Mouse (Mus musculus) gastrocnemius, adult 8-10 months (tissue): ENCODE results near the gene Mtch2. TPM values are rescaled to one million over a fixed set of nuclear protein-coding genes. Genes with fewer than 3 reads are reported as not detected.
"Not testable (repeated sequence)": the region's sequence is repeated elsewhere in the genome, so short reads cannot be mapped to it uniquely, and the experiment has no call there.

Source experiments
- DNase-seq, 2 experiments: peaks; one replicate each; pipeline ENCODE4 v3.0.0; 2022; ENCODE audit warnings: low spot score in 2 of 2
- total RNA-seq, 4 experiments: library from RNA; stranded (reverse); gene quantifications; 2 replicates each; pipeline ENCODE4 v1.2.4; 2022

Mtch2 gene
- 100 to 1,000 TPM; 151 to 157 (median 154) TPM for total RNA-seq

GRCm38 (mm10) chr2:90846955-90847680 lies at the start of gene Mtch2:
Gene Mtch2, plus strand, starts transcription at chr2:90847155.
- DNase-seq = peak; percentile 97 to 99

- DNase-seq = no peak
Observed at GRCm38 (mm10) chr2:90808241-90809126, 38.5 kb upstream of the Mtch2 start.

DNA sequence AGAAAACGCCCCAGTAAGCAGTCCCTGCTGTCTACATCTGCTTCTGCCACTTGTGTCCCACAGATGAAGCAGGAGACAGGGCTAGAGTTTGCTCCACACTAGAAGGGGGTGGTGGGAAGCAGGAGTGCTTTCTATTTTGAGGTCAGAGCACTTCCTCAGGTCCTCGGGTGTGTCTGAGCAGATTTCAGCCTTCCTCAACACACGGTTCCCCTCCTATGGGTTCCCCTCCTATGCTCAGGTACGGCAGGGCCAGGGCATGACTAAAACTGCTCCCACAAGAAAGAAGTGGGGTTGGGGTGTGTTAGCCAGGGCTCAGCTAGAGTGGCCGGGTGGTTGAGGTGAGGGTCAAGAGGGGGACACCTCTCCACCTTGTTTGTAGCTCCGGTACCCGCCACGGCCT lies 36.2 kb upstream of the Mtch2 start:
- no peak for DNase-seq

GRCm38 (mm10) chr2:90815266-90815665 lies 31.7 kb upstream of the Mtch2 start:
- DNase-seq = no peak

DNA sequence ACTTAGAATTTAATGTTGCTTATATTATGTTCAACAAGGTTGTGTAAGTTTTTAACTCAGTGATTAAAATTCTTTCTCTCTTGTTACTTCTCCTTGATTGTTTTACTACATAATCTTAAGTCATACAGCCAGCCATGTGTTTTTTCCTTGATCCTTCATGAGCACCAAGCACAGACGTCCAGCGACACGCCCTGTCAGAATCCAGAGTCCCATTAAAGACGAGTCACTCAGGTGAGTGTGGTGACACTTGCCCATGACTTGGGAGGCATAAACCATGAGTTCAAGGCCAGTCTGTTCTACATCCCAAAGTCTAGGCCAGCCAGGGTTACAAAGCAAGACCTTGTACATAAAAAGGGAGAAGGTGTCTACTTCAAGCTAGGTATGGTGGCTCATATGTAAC lies 30.8 kb upstream of the Mtch2 start:
- no peak for DNase-seq

DNA sequence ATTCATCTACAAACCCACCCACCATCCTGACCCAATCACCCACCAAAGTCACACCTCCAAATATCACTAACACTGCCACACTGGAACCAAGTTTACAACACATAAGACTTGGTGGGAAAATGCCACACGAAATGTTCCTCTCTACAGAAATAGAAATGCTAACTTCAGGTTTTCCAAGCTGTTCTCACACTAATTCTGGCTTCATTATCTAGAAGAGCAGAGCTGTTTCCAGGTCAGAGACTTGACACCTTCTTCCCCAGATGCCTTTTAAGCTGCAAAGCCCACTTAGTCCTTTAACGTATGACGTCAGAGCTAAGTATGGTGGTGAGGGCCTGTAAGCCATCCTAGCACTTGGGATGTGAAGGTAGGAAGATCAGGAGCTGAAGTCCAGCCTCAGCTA lies 28.2 kb upstream of the Mtch2 start:
- DNase-seq = no peak

DNA sequence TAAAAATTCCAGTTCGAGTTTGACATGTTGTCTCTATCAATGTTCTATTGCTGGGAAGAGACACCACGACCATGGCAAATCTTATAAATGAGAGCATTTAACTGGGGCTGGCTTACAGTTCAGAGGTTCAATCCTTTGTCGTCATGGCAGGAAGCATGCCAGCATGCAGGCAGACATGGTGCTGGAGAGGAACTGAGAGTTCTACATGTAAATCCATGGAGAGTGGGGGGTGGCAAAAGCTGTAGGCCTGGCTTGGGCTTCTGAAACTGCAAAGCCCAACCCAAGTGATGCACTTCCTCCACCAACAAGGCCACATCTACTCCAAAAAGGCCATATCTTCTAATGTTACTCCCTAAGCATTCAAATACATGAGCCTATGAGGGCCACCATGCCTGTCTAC lies 26.1 kb upstream of the Mtch2 start:
- no peak for DNase-seq

DNA sequence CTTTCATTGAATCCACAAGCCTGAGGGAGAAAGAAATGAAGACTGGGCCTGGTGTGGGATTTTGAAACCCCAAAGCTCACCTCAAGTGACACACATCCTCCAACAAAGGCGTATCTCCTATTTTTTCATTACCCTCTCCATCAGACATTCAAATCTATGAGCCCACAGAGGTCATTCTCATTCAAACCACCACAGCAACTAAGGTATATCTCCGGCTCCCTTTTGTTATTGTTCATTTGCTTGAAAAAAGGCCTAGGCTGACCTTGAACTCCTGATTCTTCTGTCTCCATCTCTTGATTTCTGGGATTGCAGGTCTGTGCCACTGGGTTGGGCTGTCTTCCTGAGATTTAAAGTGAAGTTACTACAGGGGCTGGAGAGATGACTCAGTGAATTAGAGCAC lies 24.0 kb upstream of the Mtch2 start:
- no peak for DNase-seq

DNA sequence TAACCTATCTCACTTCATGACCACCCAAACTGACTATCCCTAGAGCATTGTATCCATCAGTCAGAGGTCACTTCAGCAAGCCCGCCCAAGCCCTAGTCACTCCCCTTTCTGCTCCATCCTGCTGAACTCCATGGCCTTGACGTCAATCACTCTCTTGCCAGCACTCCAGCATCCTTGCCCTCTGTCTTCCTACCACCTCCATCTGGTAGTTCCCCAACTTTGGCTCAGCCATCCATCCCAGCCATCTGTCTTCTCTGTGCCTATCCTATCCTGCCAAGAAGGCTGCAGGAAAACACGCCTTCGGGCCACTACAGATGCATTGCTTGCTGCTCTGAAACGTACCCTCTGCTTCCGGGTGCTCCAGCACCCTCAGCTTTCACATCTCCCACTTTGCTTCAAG lies 23.2 kb upstream of the Mtch2 start:
- DNase-seq = no peak

GRCm38 (mm10) chr2:90824528-90824927 lies 22.4 kb upstream of the Mtch2 start:
- not testable (repeated sequence) for DNase-seq

GRCm38 (mm10) chr2:90825515-90826172 lies 21.3 kb upstream of the Mtch2 start:
- no peak for DNase-seq

GRCm38 (mm10) chr2:90828739-90829138 lies 18.2 kb upstream of the Mtch2 start:
- no peak for DNase-seq

- no peak for DNase-seq
Observed at GRCm38 (mm10) chr2:90833502-90833901, 13.5 kb upstream of the Mtch2 start.

GRCm38 (mm10) chr2:90838621-90839020 lies 8.3 kb upstream of the Mtch2 start:
- DNase-seq = no peak

DNA sequence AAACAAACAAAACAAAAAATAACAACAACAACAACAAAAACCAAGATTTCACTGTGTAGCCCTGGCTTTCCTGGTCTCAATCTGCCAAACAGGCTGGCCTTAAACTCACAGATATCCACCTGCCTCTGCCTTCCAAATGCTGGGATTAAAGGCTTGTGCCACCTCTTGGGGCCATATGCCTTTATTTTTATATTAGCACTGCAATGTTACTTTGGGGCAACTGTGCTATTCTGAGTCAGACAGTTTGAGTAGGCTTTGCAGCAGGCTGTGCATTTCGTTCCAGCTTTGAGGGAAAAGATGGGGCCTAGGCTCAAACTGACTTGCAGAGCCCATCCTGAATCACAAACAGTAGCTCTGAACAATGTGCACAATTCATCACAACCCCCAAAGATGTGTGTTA lies 3.3 kb upstream of the Mtch2 start:
- no peak for DNase-seq

DNA sequence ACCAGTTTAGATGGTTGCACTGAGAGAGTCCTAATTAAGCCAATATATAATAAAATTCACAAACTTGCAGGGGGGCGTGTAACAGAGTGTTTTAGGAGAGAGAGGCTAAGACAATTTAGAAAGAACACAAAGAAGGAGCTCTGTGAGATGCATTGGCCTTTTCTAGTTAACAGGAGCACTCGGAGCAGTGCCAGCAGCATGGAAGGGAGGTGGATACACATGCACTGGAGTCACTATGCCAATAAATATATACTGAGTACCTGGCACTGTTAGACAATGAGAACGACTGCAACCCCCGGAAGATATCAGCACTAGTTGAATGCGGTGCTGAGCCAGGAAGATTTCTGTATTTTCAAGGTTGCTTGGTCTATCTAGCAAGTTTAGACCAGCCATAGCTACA lies 2.7 kb upstream of the Mtch2 start:
- no peak for DNase-seq

GRCm38 (mm10) chr2:90845234-90845633 lies 1.7 kb upstream of the Mtch2 start:
- no peak for DNase-seq

GRCm38 (mm10) chr2:90846171-90846570 lies 784 bp upstream of the Mtch2 start:
- DNase-seq = no peak

GRCm38 (mm10) chr2:90846597-90846954 lies 379 bp upstream of the Mtch2 start:
- DNase-seq = peak in 1 of 2 experiments; percentile 6

GRCm38 (mm10) chr2:90847681-90848050 lies 711 bp downstream of the Mtch2 start:
- DNase-seq = no peak

GRCm38 (mm10) chr2:90848331-90848730 lies 1.4 kb downstream of the Mtch2 start:
- no peak for DNase-seq

GRCm38 (mm10) chr2:90850401-90850800 lies 3.4 kb downstream of the Mtch2 start:
- DNase-seq = no peak
